In the genomic region with DNA sequence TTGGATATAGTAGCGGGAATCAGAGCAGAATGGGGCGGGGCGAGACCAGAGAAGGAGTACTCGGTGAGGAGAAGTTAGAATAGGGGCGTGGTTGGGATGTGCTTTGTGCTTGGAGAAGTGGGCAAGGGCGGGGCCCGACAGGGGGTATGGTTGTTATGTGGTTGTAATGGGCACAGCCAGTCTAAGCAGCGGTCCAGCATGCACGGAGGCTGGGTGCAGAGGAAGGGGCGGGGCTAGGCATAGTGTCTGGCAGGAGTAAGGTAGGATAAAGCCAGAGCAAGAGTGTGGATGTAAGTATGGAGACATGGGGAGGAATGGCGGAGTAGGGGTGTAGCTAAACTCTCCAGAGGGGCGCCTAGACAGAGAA, we compare ENCODE assay signal across 8 mouse cellular contexts. TPM values are rescaled to one million over a fixed set of nuclear protein-coding genes. Genes with fewer than 3 reads are reported as not detected.
DNase-seq lines count a peak whose midpoint lies in the region; ATAC-seq and TF ChIP-seq lines count a peak whose summit lies in the region.

No protein-coding gene starts in this region.

- no peak for DNase-seq in lung, embryonic 14.5 days
- DNase-seq in lung, postnatal 4 days, result no peak
- no peak for DNase-seq in intestine, embryonic 14.5 days (ENCODE audit: low spot score)
- DNase-seq in yolk sac, embryonic 10.5 days (ENCODE audit: low spot score), result no peak
- DNase-seq in testis, postnatal 14 days (ENCODE audit: low spot score), result no peak
- DNase-seq in spleen, postnatal 10 days (ENCODE audit: low spot score in 2 of 2), result no peak

- TF ChIP-seq CTCF in lung, embryonic 14.5 days (IDR thresholded peaks at IDR 0.05; ENCODE audit: low read depth), result no peak

- peak; percentile 78; the same call in 1 of the 2 replicates for ATAC-seq in lung, embryonic 14.5 days (ENCODE audit: insufficient read depth)
- ATAC-seq in embryonic facial prominence, embryonic 15.5 days (ENCODE audit: insufficient number of reproducible peaks, low FRiP score, low TSS enrichment, low read depth), result no peak
- ATAC-seq in intestine, embryonic 14.5 days (replicated peaks; ENCODE audit: low FRiP score, low TSS enrichment, low read depth), result peak; percentile 70; the same call in 1 of the 2 replicates
- peak; percentile 68 for ATAC-seq in neural tube, embryonic 12.5 days (ENCODE audit: low FRiP score, low read depth)

- peak overlapping the region; percentile 90 for H3K4me2 ChIP-seq in lung, embryonic 14.5 days
- H3K4me2 ChIP-seq in embryonic facial prominence, embryonic 15.5 days (replicated peaks), result peak overlapping the region; percentile 92
- peak overlapping the region; percentile 91 for H3K4me2 ChIP-seq in intestine, embryonic 14.5 days (ENCODE audit: low read length)
- peak overlapping the region; percentile 87 for H3K4me2 ChIP-seq in neural tube, embryonic 12.5 days (replicated peaks)

- H3K4me3 ChIP-seq in lung, embryonic 14.5 days (ENCODE audit: low read depth, low read length), result peak overlapping the region; percentile 43
- H3K4me3 ChIP-seq in embryonic facial prominence, embryonic 15.5 days (replicated peaks), result peak overlapping the region; percentile 49
- peak overlapping the region; percentile 43 for H3K4me3 ChIP-seq in intestine, embryonic 14.5 days (ENCODE audit: low read depth, low read length)
- peak overlapping the region; percentile 42 for H3K4me3 ChIP-seq in neural tube, embryonic 12.5 days

- no peaks in the 10 kb centered on the region for H3K4me1 ChIP-seq in lung, embryonic 14.5 days (ENCODE audit: insufficient read depth)
- H3K4me1 ChIP-seq in embryonic facial prominence, embryonic 15.5 days, result peaks cover 16% of the 10 kb centered on the region
- peaks cover 7% of the 10 kb centered on the region for H3K4me1 ChIP-seq in intestine, embryonic 14.5 days (replicated peaks; ENCODE audit: control insufficient read depth, insufficient read depth, low read length)
- H3K4me1 ChIP-seq in neural tube, embryonic 12.5 days, result peaks cover 19% of the 10 kb centered on the region

- peaks cover 7% of the 10 kb centered on the region; the same call in 1 of the 2 replicates for H3K27me3 ChIP-seq in lung, embryonic 14.5 days (ENCODE audit: insufficient read depth, low read length)
- H3K27me3 ChIP-seq in embryonic facial prominence, embryonic 15.5 days, result peaks cover 19% of the 10 kb centered on the region; the same call in 1 of the 2 replicates
- H3K27me3 ChIP-seq in intestine, embryonic 14.5 days (replicated peaks; ENCODE audit: control insufficient read depth, insufficient read depth, low read length), result peaks cover 10% of the 10 kb centered on the region; the same call in 1 of the 2 replicates
- peaks cover 8% of the 10 kb centered on the region; the same call in 1 of the 2 replicates for H3K27me3 ChIP-seq in neural tube, embryonic 12.5 days (replicated peaks)

- no peak overlapping the region for H3K27ac ChIP-seq in lung, embryonic 14.5 days (ENCODE audit: low read depth)
- H3K27ac ChIP-seq in embryonic facial prominence, embryonic 15.5 days (replicated peaks), result no peak overlapping the region
- H3K27ac ChIP-seq in intestine, embryonic 14.5 days (ENCODE audit: low read depth), result no peak overlapping the region
- H3K27ac ChIP-seq in neural tube, embryonic 12.5 days, result no peak overlapping the region

- H3K9me3 ChIP-seq in lung, embryonic 14.5 days (ENCODE audit: low read depth, low read length), result no peaks in the 10 kb centered on the region
- H3K9me3 ChIP-seq in embryonic facial prominence, embryonic 15.5 days (replicated peaks), result no peaks in the 10 kb centered on the region
- no peaks in the 10 kb centered on the region for H3K9me3 ChIP-seq in intestine, embryonic 14.5 days (ENCODE audit: control insufficient read depth, low read length)
- H3K9me3 ChIP-seq in neural tube, embryonic 12.5 days, result no peaks in the 10 kb centered on the region

- no peaks in the 10 kb centered on the region for H3K36me3 ChIP-seq in lung, embryonic 14.5 days (ENCODE audit: insufficient read depth)
- no peaks in the 10 kb centered on the region for H3K36me3 ChIP-seq in embryonic facial prominence, embryonic 15.5 days
- no peaks in the 10 kb centered on the region for H3K36me3 ChIP-seq in intestine, embryonic 14.5 days (ENCODE audit: control insufficient read depth, insufficient read depth, low read length)
- no peaks in the 10 kb centered on the region for H3K36me3 ChIP-seq in neural tube, embryonic 12.5 days

- WGBS in lung, embryonic 14.5 days, result under 1% methylated on average over 12 of the region's 12 CpGs
- 5% methylated on average over 12 of the region's 12 CpGs for WGBS in embryonic facial prominence, embryonic 15.5 days
- WGBS in intestine, embryonic 14.5 days, result 2% methylated on average over 12 of the region's 12 CpGs
- WGBS in neural tube, embryonic 12.5 days, result 1% methylated on average over 12 of the region's 12 CpGs

- no peak overlapping the region for H3K9ac ChIP-seq in lung, embryonic 14.5 days
- no peak overlapping the region for H3K9ac ChIP-seq in embryonic facial prominence, embryonic 15.5 days
- no peak overlapping the region for H3K9ac ChIP-seq in intestine, embryonic 14.5 days (ENCODE audit: low read length)
- no peak overlapping the region for H3K9ac ChIP-seq in neural tube, embryonic 12.5 days

RNA-seq across cellular contexts. Expression of gene Srrm3, which starts 28.8 kb away (rescaled TPM):
- 0.17 and 0.38 TPM in 2 replicates for polyA plus RNA-seq in lung, embryonic 14.5 days (2014; fragmentation: Nextera tagmentation; extraction: Ambion mirVana)
- polyA plus RNA-seq in embryonic facial prominence, embryonic 15.5 days (2015; fragmentation: Nextera tagmentation; extraction: Ambion mirVana), result 0.83 and 1.1 TPM in 2 replicates
- 2.2 and 2.7 TPM in 2 replicates for polyA plus RNA-seq in intestine, embryonic 14.5 days (2014; fragmentation: Nextera tagmentation; extraction: Ambion mirVana)
- polyA plus RNA-seq in neural tube, embryonic 12.5 days (2016; fragmentation: Nextera tagmentation; extraction: Ambion mirVana), result 71.4 and 77.2 TPM in 2 replicates

RNA-seq across cellular contexts. Expression of gene Hspb1, which starts 52.2 kb away (rescaled TPM):
- polyA plus RNA-seq in lung, embryonic 14.5 days (2014; fragmentation: Nextera tagmentation; extraction: Ambion mirVana), result 62.8 and 68.1 TPM in 2 replicates
- 803 and 821 TPM in 2 replicates for polyA plus RNA-seq in embryonic facial prominence, embryonic 15.5 days (2015; fragmentation: Nextera tagmentation; extraction: Ambion mirVana)
- 79.9 and 81.7 TPM in 2 replicates for polyA plus RNA-seq in intestine, embryonic 14.5 days (2014; fragmentation: Nextera tagmentation; extraction: Ambion mirVana)
- 22.3 and 26.5 TPM in 2 replicates for polyA plus RNA-seq in neural tube, embryonic 12.5 days (2016; fragmentation: Nextera tagmentation; extraction: Ambion mirVana)

RNA-seq across cellular contexts. Expression of gene Mdh2, which starts 57.2 kb away (rescaled TPM):
- polyA plus RNA-seq in lung, embryonic 14.5 days (2014; fragmentation: Nextera tagmentation; extraction: Ambion mirVana), result 464 and 470 TPM in 2 replicates
- 475 and 482 TPM in 2 replicates for polyA plus RNA-seq in embryonic facial prominence, embryonic 15.5 days (2015; fragmentation: Nextera tagmentation; extraction: Ambion mirVana)
- polyA plus RNA-seq in intestine, embryonic 14.5 days (2014; fragmentation: Nextera tagmentation; extraction: Ambion mirVana), result 597 and 634 TPM in 2 replicates
- polyA plus RNA-seq in neural tube, embryonic 12.5 days (2016; fragmentation: Nextera tagmentation; extraction: Ambion mirVana), result 606 and 613 TPM in 2 replicates

RNA-seq across cellular contexts. Expression of gene Styxl1, which starts 57.3 kb away (rescaled TPM):
- not detected in 2 replicates for polyA plus RNA-seq in lung, embryonic 14.5 days (2014; fragmentation: Nextera tagmentation; extraction: Ambion mirVana)
- 1.9 and 3.1 TPM in 2 replicates for polyA plus RNA-seq in embryonic facial prominence, embryonic 15.5 days (2015; fragmentation: Nextera tagmentation; extraction: Ambion mirVana)
- polyA plus RNA-seq in intestine, embryonic 14.5 days (2014; fragmentation: Nextera tagmentation; extraction: Ambion mirVana), result 0.28 TPM in 1 of 2 replicates, not detected in the other
- polyA plus RNA-seq in neural tube, embryonic 12.5 days (2016; fragmentation: Nextera tagmentation; extraction: Ambion mirVana), result 0.30 TPM in 1 of 2 replicates, not detected in the other

Comparison
In these comparisons a context has a peak if more than half of its experiments do, and no peak if none do; other contexts are left out.
1. RNA of gene Srrm3, which starts 28.8 kb away (polyA plus RNA-seq): 71.4 to 77.2 TPM in neural tube, embryonic 12.5 days; 2.2 to 2.7 TPM in intestine, embryonic 14.5 days, 0.83 to 1.1 TPM in embryonic facial prominence, embryonic 15.5 days and 0.17 to 0.38 TPM in lung, embryonic 14.5 days; every median in the first group is over 10 times any median in the second.
2. Peak in every context shown above with its lines, with median percentiles within 50 percentile points of each other: H3K4me2 ChIP-seq and H3K4me3 ChIP-seq.